Mouse (Mus musculus): Measurements from ENCODE around the gene Olfr1337. TPM values are rescaled to one million over a fixed set of nuclear protein-coding genes. Genes with fewer than 3 reads are reported as not detected.

Olfr1337 gene
- polyA plus RNA-seq (2014; fragmentation: Illumina TruSeq; extraction: RNeasy Lipid Tissue Mini Kit (QIAGEN cat#74804); ENCODE audit: low read depth, low replicate concordance), result not detected

GRCm38 (mm10) chr4:118782486-118782885, at the start of gene Olfr1337:
Gene Olfr1337 (minus strand): TSS chr4:118782586.

GRCm38 (mm10) chr4:118809844-118810243, 27.5 kb upstream of the Olfr1337 start, which contains the start of gene Olfr1335:
Gene Olfr1335 (minus strand): TSS chr4:118809944.

GRCm38 (mm10) chr4:118758637-118759036, 23.7 kb downstream of the Olfr1337 start, which contains the start of gene Olfr1338:
Gene Olfr1338 (minus strand): TSS chr4:118758737.

GRCm38 (mm10) chr4:118731875-118732274, 50.5 kb downstream of the Olfr1337 start, which contains the start of gene Olfr1339:
Gene Olfr1339 (plus strand): TSS chr4:118732175.

Other genes with a start within 250 kb of the Olfr1337 start
- gene Tmem125, start 238.5 kb downstream of the Olfr1337 start, polyA plus RNA-seq (2014; fragmentation: Illumina TruSeq; extraction: RNeasy Lipid Tissue Mini Kit (QIAGEN cat#74804); ENCODE audit: low read depth, low replicate concordance), result 1.8 TPM
- not detected for gene Cfap57, start 161.8 kb downstream of the Olfr1337 start, polyA plus RNA-seq (2014; fragmentation: Illumina TruSeq; extraction: RNeasy Lipid Tissue Mini Kit (QIAGEN cat#74804); ENCODE audit: low read depth, low replicate concordance)
- 13.0 TPM for gene Ebna1bp2, start 161.8 kb downstream of the Olfr1337 start, polyA plus RNA-seq (2014; fragmentation: Illumina TruSeq; extraction: RNeasy Lipid Tissue Mini Kit (QIAGEN cat#74804); ENCODE audit: low read depth, low replicate concordance)
- not detected for gene Olfr62, start 123.6 kb downstream of the Olfr1337 start, polyA plus RNA-seq (2014; fragmentation: Illumina TruSeq; extraction: RNeasy Lipid Tissue Mini Kit (QIAGEN cat#74804); ENCODE audit: low read depth, low replicate concordance)
- gene Olfr1342, start 89.8 kb downstream of the Olfr1337 start, polyA plus RNA-seq (2014; fragmentation: Illumina TruSeq; extraction: RNeasy Lipid Tissue Mini Kit (QIAGEN cat#74804); ENCODE audit: low read depth, low replicate concordance), result not detected
- not detected for gene Olfr1341, start 79.1 kb downstream of the Olfr1337 start, polyA plus RNA-seq (2014; fragmentation: Illumina TruSeq; extraction: RNeasy Lipid Tissue Mini Kit (QIAGEN cat#74804); ENCODE audit: low read depth, low replicate concordance)
- not detected for gene Olfr1340, start 62.4 kb downstream of the Olfr1337 start, polyA plus RNA-seq (2014; fragmentation: Illumina TruSeq; extraction: RNeasy Lipid Tissue Mini Kit (QIAGEN cat#74804); ENCODE audit: low read depth, low replicate concordance)
- gene Olfr1339, start 50.4 kb downstream of the Olfr1337 start, polyA plus RNA-seq (2014; fragmentation: Illumina TruSeq; extraction: RNeasy Lipid Tissue Mini Kit (QIAGEN cat#74804); ENCODE audit: low read depth, low replicate concordance), result not detected
- gene Olfr1338, start 23.8 kb downstream of the Olfr1337 start, polyA plus RNA-seq (2014; fragmentation: Illumina TruSeq; extraction: RNeasy Lipid Tissue Mini Kit (QIAGEN cat#74804); ENCODE audit: low read depth, low replicate concordance), result not detected
- gene Olfr1335, start 27.4 kb upstream of the Olfr1337 start, polyA plus RNA-seq (2014; fragmentation: Illumina TruSeq; extraction: RNeasy Lipid Tissue Mini Kit (QIAGEN cat#74804); ENCODE audit: low read depth, low replicate concordance), result not detected
- not detected for gene Olfr1333, start 53.7 kb upstream of the Olfr1337 start, polyA plus RNA-seq (2014; fragmentation: Illumina TruSeq; extraction: RNeasy Lipid Tissue Mini Kit (QIAGEN cat#74804); ENCODE audit: low read depth, low replicate concordance)
- not detected for gene Olfr1331, start 82.1 kb upstream of the Olfr1337 start, polyA plus RNA-seq (2014; fragmentation: Illumina TruSeq; extraction: RNeasy Lipid Tissue Mini Kit (QIAGEN cat#74804); ENCODE audit: low read depth, low replicate concordance)
- gene Olfr1330, start 106.0 kb upstream of the Olfr1337 start, polyA plus RNA-seq (2014; fragmentation: Illumina TruSeq; extraction: RNeasy Lipid Tissue Mini Kit (QIAGEN cat#74804); ENCODE audit: low read depth, low replicate concordance), result not detected
- not detected for gene Olfr1329, start 134.9 kb upstream of the Olfr1337 start, polyA plus RNA-seq (2014; fragmentation: Illumina TruSeq; extraction: RNeasy Lipid Tissue Mini Kit (QIAGEN cat#74804); ENCODE audit: low read depth, low replicate concordance)
- not detected for gene Olfr1328, start 156.0 kb upstream of the Olfr1337 start, polyA plus RNA-seq (2014; fragmentation: Illumina TruSeq; extraction: RNeasy Lipid Tissue Mini Kit (QIAGEN cat#74804); ENCODE audit: low read depth, low replicate concordance)
- not detected for gene Lao1, start 179.0 kb upstream of the Olfr1337 start, polyA plus RNA-seq (2014; fragmentation: Illumina TruSeq; extraction: RNeasy Lipid Tissue Mini Kit (QIAGEN cat#74804); ENCODE audit: low read depth, low replicate concordance)